10 mouse cellular contexts compared by ENCODE assay signal in the genomic region with DNA sequence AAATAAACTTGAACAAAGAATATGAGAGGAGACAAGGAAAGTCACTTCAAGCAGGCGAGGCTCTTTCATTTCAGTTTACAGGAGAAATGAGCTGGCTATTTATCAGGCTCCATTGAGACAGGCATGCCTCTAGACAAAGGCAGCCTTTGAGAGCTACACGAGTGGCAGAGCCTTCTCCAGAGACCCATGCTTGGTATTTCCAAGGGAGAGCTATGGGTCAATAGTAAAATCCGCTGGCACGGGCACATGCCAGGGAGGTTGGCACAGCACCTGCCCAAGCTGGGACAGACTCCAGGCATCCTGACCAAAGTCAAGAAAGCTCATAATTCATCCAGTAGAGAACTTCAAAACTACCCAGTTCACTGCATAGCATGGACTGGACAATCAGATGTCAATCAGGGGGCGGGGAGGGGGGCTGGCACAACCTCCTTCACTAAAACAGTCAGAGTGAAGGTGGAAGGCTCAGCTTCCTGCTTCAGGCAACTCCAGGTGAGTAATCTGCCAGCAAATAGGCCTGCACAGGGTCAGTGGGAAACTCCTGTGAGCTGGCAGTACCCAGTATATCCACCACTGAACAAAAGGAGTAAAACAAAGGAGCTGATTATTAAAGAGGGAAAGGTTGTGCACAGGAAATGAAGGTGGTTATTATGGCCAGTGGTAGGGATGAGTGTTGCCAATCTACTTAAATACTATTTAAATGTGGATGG.
A peak's percentile ranks its signal among the peaks of the same experiment; 100 is the strongest.
DNase-seq lines count a peak whose midpoint lies in the region; ATAC-seq lines count a peak whose summit lies in the region.
"Had no signal": no experiment of that assay in that cellular context is flagged by ENCODE, and none has a peak within 500 bp of the region (broad histone marks: within the 10 kb centered on the region; RNA-seq: fewer than 3 reads in every experiment).

No protein-coding gene starts in this region.

- H3K4me1 ChIP-seq in hindbrain, embryonic 16.5 days (ENCODE audit: control insufficient read depth, insufficient read depth, low read depth, low read length) = peaks cover 5% of the 10 kb centered on the region

- no peak for DNase-seq in frontal cortex, postnatal 25 days (ENCODE audit: low spot score in 2 of 2)
- DNase-seq in ovary, adult 18-20 months (ENCODE audit: low spot score) = peak; percentile 37
- no peak for DNase-seq in ovary, postnatal 10 days (ENCODE audit: low spot score)
- DNase-seq in ovary, postnatal 36 days (ENCODE audit: low spot score) = peak; percentile 34
- no peak for DNase-seq in left cerebral cortex, adult 11 months (ENCODE audit: low spot score)
- no peak for DNase-seq in embryo, embryonic 10.5 days (ENCODE audit: low spot score)

- H3K9ac ChIP-seq in hindbrain, embryonic 16.5 days (ENCODE audit: low read depth, low read length) = no peak overlapping the region
- H3K9ac ChIP-seq: heart, embryonic 12.5 days; liver, embryonic 14.5 days had no signal

- no peak overlapping the region for H3K27ac ChIP-seq in hindbrain, embryonic 16.5 days (ENCODE audit: low read depth, low read length)
- H3K27ac ChIP-seq: liver, embryonic 14.5 days had no signal

- H3K4me3 ChIP-seq in hindbrain, embryonic 16.5 days (ENCODE audit: low read length) = no peak overlapping the region
- H3K4me3 ChIP-seq: heart, embryonic 12.5 days had no signal

- peak; percentile 19; the same call in 1 of the 2 replicates for ATAC-seq in frontal cortex, adult (ENCODE audit: low TSS enrichment)
- ATAC-seq in hindbrain, embryonic 16.5 days = peak; percentile 87

- H3K36me3 ChIP-seq in hindbrain, embryonic 16.5 days (ENCODE audit: control insufficient read depth, insufficient read depth, low read length) = no peaks in the 10 kb centered on the region
- H3K36me3 ChIP-seq: heart, embryonic 12.5 days had no signal

- H3K27me3 ChIP-seq in hindbrain, embryonic 16.5 days (replicated peaks; ENCODE audit: control insufficient read depth, insufficient read depth, low read length) = no peaks in the 10 kb centered on the region
- H3K27me3 ChIP-seq: heart, embryonic 12.5 days had no signal

- no peak overlapping the region for H3K4me2 ChIP-seq in hindbrain, embryonic 16.5 days (ENCODE audit: low read length)
- H3K4me2 ChIP-seq: heart, embryonic 12.5 days had no signal

- WGBS in hindbrain, embryonic 16.5 days = 43% methylated on average over 5 of the region's 5 CpGs

- H3K9me3 ChIP-seq in hindbrain, embryonic 16.5 days (ENCODE audit: control insufficient read depth, low read length) = no peaks in the 10 kb centered on the region
- H3K9me3 ChIP-seq: heart, embryonic 12.5 days had no signal

Comparison
In these comparisons a context has a peak if more than half of its experiments do, and no peak if none do; other contexts are left out.
1. DNase-seq: peak in ovary, adult 18-20 months (single experiment) and ovary, postnatal 36 days (single experiment); none in frontal cortex, postnatal 25 days (0 of 2), ovary, postnatal 10 days (single experiment), left cerebral cortex, adult 11 months (single experiment) and embryo, embryonic 10.5 days (single experiment).